Mouse (Mus musculus): Measurements from ENCODE around the gene Rtp4.

Rtp4 gene

DNA sequence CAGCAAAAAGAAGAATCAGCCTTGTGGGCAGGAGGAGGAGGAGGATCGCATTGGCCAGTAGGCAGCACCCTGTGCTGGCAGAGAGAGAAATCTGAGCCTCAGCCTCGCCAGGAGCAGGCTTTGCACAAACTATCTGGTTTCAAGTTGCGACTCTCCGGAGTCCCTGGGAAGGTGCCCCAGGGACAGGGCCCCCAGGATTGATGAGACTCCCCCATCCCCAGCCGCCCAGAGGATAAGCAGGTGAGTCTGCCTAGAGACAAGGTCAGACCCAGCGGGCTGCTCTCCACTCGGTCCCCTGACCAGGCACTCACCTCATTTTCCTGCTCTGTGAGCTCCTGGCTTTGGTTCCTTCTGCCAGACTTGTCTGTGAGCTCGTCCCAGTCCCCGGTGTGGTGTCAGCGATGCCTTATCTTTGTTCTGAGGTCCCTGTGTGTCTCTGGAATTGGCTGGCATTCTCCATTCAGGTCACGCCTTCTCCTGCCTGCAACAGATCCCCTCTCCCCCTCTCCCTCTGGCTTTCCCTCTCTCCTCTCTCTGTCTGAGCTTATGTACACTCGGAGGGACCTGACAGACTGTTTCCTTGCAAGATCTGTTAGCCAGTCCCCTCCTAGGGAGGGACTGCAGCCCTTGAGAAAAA is at the start of gene Rtp4, which contains the start of gene Masp1:
Gene Rtp4, plus strand, starts transcription at position 57 of the 637 bp plus-strand sequence.
Gene Masp1, minus strand, starts transcription at position 581 of the 637 bp plus-strand sequence.
- peak; percentile 35 to 84 for DNase-seq (ENCODE audit: inconsistent age in 2 of 2, low spot score in 1 of 2)

DNA sequence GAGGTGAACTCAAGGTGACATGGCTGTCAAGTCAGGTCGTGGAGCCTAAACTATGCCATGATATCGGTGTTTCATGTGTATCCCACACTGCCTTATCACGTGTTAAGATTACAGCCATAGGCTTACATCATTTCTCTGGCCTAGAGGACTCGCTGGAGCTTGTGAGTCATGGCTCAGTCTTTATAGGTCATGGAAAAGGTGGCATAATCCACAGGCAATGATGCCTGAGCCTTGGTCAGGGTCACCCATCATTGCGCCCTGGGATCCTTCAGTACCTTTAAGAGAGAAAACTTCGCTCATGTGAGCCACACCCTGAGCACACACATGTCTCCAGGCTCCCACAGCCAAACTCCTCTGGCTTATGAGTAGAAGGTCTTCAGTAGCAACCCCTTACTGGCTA is 48.5 kb upstream of the Rtp4 start:
- peak in 1 of 2 experiments; percentile 51 for DNase-seq (ENCODE audit: inconsistent age in 2 of 2, low spot score in 1 of 2)

DNA sequence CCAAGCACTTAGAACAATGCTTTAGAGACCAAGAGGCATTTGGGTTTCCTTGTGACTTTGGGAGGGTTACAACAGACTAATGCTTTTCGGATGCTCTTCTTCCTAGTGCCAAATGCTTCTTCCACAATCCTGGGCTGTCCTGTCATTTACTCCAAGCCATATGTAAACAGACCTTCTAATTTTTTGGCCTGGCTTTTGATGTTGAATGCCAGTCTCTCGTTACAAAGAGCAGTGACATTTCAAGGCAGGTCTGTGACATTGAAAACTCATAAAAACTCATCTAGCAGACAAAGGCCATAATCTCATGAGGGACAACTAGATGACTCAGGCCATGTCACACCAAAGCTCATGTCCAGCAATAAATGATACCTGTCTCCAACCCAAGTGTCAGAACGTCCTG is 48.0 kb upstream of the Rtp4 start:
- DNase-seq (ENCODE audit: inconsistent age in 2 of 2, low spot score in 1 of 2) = peak; percentile 33 to 87

DNA sequence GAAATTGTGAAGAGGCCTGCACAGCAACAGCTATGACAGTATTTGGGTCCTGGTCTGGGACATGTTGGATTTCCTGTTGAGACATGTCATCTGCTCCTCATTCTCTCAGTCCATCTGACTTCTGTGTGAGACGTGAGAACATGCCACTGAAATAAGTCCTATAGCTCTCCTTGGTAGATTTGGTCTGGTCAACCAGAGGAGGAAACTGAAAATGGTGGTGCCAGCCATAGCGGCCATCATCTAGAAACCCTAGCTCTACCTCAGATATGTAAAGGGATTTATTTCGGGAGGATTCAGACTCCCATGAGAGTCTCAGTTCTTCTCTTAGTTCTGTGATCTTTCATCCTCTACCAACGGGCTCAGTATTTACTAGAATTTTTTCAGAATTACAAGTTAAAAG is 44.4 kb upstream of the Rtp4 start:
- DNase-seq (ENCODE audit: inconsistent age in 2 of 2, low spot score in 1 of 2) = no peak

DNA sequence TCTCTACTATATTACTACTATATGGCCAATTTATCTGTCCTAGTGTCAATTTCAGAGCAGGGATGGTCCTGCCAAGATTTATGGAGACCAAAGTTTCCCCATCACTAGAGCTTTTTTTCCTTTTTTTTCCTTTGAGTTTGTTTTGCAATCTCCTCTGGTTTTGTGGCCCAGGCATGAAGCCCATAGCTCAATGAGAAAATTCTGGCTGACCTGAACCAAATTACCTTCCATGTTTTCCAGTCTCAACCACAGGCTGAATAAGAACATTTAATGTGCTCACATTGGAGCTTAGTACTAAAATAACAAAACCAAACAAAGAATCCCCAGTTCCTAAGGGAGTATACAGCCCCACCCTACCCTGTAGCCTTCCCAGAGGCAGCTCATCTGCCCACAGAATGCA is 43.5 kb upstream of the Rtp4 start:
- DNase-seq (ENCODE audit: inconsistent age in 2 of 2, low spot score in 1 of 2) = no peak

DNA sequence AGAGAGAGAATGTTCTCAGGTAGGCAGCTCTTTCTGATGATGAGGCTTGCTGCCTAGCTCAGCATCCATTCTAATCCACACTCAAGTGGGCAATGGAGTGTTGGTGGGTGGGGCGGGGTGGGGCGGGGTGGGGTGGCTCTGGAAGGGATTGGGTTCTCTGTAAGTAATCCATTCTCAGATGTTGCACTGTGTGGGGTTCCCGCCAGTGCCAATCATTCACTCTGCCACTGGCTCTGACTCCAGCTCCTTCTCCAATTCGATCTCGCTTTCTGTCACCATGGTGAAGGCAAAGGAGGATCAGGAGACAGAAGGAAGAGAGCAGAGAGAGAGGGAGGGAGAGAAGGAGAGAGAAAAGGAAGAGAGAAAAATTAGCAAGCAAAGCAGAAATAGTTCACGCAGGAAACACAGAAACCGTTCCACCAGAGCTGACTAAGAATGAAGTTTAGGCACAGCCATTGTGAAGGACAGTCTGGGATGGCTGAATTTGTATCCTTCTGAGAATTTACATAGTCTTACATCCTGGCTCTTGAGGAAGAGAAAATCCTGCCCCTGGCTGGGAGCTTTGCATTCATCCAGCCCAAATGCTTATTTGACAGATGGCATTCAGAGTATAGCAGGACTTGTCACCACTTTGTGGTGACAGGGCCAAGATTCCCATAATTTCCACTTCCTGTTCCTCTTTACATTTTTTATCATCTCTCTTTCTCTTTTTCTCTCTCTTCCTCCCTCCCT is 40.1 kb upstream of the Rtp4 start:
- DNase-seq (ENCODE audit: inconsistent age in 2 of 2, low spot score in 1 of 2) = no peak

DNA sequence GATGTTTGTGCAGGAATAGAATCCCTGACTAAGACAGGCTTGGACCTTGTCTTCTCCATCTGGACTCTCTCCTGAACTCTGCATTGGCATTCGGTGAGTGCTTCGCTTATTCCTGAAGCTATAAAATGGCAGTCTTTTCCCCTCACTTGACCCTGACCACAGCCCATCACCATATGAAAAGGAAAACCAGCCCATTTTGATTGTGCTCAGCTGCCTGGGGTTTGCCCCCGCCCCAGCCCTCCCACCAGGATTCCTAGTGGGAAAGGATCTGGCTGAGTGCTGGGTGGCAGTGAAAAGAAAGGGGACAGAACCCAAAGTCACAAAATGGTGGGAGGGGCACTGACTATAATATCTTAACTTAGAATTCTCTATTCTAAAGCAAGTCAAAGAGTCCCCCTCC is 37.9 kb upstream of the Rtp4 start:
- DNase-seq (ENCODE audit: inconsistent age in 2 of 2, low spot score in 1 of 2) = no peak

DNA sequence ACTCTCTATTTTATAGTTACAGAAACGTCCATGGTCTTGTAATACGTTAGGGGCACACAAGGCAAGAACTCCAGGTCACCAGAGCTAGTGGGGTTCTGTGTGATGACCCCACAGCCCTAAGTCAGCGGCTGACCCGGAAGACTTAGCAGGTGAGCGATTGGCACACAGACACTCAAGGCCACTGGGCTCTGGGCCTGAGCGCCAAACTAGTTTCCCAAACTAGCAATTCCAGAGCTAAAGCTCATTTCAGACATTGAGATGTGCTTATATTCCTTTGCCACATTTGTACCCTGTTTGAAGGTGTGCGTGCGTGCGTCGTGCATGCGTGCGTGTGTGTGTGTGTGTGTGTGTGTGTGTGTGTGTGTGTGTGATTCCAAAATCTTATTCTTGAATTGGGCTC is 37.2 kb upstream of the Rtp4 start:
- no peak for DNase-seq (ENCODE audit: inconsistent age in 2 of 2, low spot score in 1 of 2)

DNA sequence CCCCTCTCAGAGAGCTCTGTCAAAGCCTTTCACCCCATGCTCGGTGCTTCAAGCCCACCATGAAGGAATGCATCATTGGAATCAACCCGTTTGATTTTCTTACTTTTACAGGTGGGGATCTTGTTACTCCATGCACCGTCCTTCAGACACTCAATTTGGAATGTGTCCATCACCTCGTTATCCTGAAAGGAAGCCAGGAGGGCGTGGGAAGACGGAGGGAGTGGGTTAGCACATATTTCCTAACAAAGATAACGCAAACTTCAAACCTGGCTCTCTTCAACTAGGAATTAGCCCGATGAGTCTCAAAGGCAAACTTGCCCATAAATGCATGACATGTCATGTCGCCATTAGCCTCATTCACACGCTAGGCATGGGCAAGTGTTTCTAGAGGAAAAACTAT is 36.8 kb upstream of the Rtp4 start:
- DNase-seq (ENCODE audit: inconsistent age in 2 of 2, low spot score in 1 of 2) = no peak

DNA sequence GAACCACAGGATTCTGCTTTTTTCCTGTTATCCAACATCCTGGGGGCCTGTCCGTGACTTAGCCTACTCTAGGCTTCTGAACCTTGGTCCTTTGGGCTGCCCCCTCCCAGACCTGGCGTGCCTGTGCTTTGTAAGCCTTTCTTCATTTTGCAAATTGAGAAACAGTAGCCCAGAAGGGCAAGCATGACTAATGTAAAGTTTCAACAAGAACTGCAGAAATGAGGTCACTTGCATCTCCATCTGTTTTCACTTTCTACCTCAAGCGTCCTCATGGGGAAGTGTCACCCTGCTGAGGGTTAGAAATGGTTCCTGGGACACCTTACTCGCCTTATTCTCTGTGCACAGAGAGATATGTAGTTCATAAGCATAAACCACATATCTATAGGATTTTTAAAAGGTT is 27.3 kb upstream of the Rtp4 start:
- peak in 1 of 2 experiments; percentile 67 for DNase-seq (ENCODE audit: inconsistent age in 2 of 2, low spot score in 1 of 2)

DNA sequence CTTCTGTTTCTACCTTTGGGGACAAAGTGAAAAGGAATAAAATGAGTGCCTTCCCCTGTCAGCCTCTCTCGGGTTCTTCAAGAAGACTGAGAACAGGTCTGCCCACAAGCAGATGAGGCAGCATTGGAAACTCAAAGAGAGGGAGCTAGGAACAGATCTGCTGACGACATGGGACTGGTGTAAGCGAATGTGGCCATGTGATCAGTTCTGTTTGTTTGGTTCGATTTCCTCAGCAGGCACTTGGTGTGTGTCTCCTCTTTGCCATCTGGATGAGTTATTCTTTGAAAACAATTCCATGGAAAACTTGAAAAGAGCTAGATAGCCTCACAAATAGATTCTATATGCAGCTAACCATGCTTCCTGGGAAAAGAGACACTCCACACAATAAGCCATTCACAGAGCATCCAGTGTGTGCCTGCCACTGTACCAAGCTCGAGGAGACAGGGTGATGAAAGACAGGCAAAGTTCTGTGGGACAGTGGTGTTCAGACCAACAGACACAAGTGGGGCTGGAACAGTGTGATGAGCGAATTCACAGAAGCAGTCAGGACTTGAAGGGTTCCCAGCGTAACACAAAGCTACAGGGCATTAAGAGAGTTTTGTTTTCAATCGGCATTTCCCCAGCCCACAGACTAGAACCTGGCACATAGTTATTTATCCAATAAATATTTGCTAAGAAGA is 23.7 kb upstream of the Rtp4 start:
- DNase-seq (ENCODE audit: inconsistent age in 2 of 2, low spot score in 1 of 2) = no peak

DNA sequence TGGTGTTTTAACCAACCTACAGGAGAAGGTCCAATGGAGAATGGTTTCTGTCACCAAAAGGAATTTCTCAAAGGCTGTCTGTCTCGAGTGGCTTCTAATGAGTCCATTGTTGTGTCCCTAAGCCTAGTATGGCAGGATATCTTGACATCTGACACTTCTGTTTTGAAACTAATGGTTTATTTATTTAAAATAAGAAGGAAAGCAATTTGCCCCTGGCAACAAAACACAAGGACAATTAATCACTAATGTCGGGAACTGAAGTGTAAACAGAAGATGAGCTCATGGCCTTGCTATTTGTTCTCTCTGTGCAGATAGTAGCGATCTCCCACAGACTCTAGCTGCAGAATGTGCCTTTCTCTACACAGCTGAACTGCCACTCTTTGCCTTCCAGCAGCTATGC is 22.7 kb upstream of the Rtp4 start:
- peak in 1 of 2 experiments; percentile 74 for DNase-seq (ENCODE audit: inconsistent age in 2 of 2, low spot score in 1 of 2)

DNA sequence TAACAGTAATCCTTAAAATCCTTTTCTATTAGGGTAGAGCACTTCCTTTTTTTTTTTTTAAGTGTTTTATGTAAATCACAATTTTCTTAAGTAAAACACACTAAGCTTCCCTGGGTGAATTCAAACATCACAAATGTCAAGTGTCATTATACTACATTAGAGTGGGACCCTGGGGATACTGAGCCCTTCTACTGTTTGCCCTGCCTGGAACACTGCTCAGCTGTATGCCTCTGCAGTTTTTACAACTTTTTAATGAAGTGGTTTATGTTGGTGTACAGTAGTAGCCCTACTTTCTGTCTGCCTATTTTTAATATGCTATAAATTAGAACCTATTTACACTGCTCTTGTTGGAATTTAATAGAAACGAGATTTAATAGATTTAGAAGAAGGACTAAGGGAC is 22.2 kb upstream of the Rtp4 start:
- DNase-seq (ENCODE audit: inconsistent age in 2 of 2, low spot score in 1 of 2) = no peak

DNA sequence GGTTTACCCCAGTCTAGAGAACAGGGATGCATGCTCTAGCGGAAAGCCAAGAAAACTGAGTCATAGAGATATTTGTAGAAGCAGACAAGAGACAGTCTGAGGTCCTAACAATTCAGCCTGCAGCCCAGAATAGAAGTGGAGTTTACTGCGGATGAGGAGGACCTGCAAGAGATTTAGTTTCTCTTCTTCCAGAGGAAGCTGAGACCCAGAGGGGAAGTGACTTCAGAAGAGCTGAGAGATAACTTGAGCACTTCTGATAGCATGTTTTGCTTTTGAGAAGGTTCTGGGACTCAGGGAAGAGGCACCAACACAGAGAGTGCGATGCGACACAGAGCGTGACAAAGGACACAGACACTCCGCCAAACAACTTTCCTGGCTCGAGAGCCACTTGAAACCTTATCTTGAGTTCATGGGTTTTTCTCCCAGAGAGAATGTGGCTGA is 21.4 kb upstream of the Rtp4 start:
- DNase-seq (ENCODE audit: inconsistent age in 2 of 2, low spot score in 1 of 2) = no peak

DNA sequence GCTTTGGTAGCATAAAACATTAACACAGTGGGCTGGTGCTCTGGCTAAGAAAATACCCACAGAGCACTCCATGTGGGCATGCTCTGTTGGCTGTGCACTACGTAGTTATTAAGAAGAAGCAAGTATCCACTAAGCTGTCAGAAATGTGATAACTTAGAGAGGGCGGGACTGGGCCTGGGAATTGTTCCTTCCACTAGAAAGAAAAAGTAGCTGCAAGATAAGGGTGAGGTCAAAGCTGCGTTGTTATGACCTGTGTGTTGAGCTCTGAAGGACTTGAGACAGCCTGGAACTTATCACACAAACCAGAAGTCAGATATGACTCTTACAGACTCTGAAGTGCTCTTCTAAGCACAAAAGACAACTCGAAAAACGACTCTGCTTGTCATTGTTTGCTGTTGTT is 19.5 kb upstream of the Rtp4 start:
- DNase-seq (ENCODE audit: inconsistent age in 2 of 2, low spot score in 1 of 2) = no peak

DNA sequence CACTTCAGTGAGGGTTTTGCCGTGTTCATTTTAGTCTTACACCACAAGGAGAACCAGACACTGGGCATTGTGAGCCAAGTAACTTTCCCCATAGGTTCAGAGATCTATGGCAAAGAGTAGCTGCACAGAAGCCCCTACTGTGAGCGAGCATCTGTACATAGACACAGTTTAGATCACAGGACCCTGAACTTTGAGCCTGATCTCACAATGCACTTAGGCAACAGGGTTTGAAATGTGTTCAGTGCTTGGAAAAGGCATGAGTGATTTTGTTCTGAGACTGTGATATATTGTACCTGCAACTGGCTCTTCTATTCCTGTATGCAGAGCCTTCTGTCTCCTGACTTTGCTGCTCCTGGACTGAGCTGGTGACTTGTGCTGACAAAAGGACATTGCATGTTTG is 18.8 kb upstream of the Rtp4 start:
- DNase-seq (ENCODE audit: inconsistent age in 2 of 2, low spot score in 1 of 2) = no peak

DNA sequence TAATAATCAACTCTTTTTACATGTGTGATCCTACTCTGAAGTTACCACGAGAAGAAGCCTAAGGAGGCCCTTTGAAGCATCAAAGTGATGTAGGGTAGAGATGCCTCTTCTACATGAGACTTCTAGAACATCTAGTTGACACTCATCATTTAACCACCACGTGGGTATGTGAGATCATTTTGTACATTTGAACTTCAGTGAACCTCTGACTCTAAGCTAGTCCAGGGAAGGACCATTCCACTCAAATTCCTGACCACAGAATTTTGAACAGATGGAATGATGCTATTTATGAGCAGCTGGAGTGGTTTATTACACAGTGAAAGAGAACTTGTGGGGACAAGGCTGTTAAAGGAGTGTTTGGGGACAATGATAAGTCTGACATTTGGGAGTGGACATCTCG is 17.6 kb upstream of the Rtp4 start:
- no peak for DNase-seq (ENCODE audit: inconsistent age in 2 of 2, low spot score in 1 of 2)

DNA sequence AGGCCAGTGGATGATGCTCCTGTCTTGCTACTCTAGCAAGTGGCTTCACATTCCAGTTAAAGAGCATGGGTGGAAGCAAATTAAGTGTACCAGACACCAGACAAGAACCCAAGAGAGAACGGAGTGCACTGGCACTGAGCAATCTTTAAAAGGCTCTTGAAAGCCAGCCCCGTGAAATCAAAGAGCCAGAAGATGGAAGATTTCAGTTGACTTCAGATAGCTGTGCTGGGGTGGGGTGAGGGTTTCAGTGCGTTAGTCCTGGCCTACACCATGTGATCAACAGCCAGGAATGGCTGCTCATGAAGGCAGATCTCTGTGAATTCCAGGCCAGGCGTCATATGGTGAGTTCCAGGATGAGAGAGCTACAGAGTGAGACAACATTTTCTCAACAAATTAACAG is 16.7 kb upstream of the Rtp4 start:
- DNase-seq (ENCODE audit: inconsistent age in 2 of 2, low spot score in 1 of 2) = no peak

DNA sequence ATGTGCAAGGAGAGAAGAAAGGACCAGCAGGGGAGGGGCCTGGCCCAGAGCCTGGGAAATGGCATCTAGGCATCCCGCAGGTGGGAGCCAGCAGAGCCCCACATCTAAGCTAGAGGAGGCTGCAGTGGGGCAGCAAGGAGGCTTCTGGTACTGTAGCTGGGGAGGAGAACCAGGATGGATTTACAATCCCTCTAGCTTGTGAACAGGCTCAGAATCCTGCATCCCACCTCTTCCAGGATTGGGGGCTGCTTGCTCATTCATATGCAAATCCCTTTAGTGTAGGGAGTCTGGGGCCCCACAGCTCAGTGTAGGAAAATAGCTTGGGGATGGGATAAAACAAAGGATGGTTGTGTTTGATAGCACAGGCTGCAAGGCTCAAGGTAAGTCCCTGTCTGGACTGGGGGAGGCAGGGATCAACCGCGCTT is 15.8 kb upstream of the Rtp4 start:
- no peak for DNase-seq (ENCODE audit: inconsistent age in 2 of 2, low spot score in 1 of 2)

DNA sequence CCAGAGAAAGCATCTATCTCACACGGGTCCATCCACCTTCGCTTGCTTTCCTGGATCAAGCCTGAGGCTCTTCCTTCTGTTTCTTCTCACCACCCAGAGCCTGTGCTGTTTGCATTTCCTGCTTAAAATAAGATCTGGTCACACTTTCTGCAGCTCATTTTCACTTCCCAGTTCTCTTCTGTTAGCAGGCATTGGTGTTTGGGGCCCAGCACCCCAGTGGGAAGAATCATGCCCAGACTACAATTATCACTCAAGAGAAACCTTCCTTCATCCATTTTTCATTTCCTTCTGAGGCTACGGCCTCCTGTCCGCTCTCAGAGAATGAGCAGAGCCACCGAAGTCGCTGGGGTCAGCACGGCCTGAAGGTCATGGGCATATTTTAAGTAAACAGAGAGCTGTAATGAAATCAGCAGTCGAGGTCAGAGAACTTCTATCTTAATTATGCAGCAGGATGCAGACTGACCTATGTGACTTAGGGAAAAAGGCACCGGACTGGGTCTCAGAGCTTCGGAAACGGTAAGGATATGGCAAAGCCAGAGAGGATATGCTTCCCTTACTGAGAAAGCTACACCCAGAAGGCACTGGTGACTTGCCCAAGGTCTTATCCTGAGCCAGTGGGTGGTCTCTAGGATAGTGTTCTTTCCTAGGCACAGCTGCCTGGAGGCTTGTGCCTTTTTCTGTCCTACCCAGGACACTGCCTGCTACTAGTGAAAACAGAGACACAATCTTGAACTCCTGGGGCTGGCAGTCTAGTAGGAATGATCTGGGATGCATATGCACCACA is 14.0 kb upstream of the Rtp4 start:
- DNase-seq (ENCODE audit: inconsistent age in 2 of 2, low spot score in 1 of 2) = peak in 1 of 2 experiments; percentile 67

DNA sequence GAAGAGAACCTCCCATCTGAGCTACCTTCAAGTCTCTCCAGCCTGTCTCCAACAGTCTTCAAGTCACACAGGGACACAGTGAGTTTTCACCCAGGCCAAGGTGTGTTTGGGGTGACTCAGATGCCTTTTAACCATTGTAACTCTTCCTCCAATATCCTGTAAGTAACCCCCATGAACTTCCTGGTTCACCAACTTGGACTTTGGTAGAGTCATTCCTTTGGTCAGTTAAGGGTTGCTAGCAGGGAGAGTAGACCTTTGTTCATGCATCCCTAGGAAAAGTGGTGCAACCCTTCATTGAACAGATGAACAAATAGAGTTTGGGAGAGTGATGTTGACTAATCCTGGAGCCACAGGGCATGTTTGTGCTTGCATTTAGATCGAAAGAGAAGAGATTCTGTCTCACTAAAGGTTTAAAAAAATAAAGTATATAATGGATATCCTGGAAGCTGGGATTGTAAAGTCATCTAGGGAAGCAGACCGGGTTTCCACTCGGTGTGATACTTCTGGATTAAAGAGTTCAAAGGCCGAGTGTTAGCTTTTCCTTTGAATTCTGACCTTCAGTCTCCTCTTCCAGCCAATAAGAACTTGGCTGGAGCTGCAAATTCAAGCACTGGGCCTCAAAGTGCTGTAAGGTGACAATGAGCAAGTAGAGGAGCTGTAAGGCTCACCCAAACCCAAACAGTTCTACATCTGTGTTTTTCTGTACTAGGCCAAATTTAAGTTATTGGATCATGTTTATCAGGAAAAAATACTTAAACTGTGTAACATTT is 8.7 kb upstream of the Rtp4 start:
- DNase-seq (ENCODE audit: inconsistent age in 2 of 2, low spot score in 1 of 2) = no peak

All from adrenal gland, adult (tissue).